Mouse (Mus musculus) liver, embryonic 16.5 days (tissue): ENCODE results near the gene Spindoc. TPM values are rescaled to one million over a fixed set of nuclear protein-coding genes. Genes with fewer than 3 reads are reported as not detected.

Source experiments
- ATAC-seq: fragments of 200-750 bp; cut with Nextera tagmentation; 2 replicates; pipeline ENCODE4 v1.8.0; 2017; ENCODE audit warnings: low read depth, mild to moderate bottlenecking, moderate number of reproducible peaks, moderate library complexity
- H3K27ac ChIP-seq: fragments of 300-500 bp; sonication (generic); 2 replicates; pipeline ENCODE4 v1.5.1; 2014; ENCODE audit warnings: mild to moderate bottlenecking, low read length
- H3K27me3 ChIP-seq: fragments of 300-500 bp; sonication (generic); 2 replicates; pipeline ENCODE4 v1.6.1; 2014; ENCODE audit warnings: low read depth, low read length, mixed read lengths; ENCODE audit not compliant: control insufficient read depth, insufficient read depth
- H3K36me3 ChIP-seq: fragments of 300-500 bp; sonication (generic); 2 replicates; pipeline ENCODE4 v1.6.1; 2014; ENCODE audit warnings: mild to moderate bottlenecking; ENCODE audit not compliant: control insufficient read depth, insufficient read depth
- H3K4me1 ChIP-seq: fragments of 300-500 bp; sonication (generic); 2 replicates; pipeline ENCODE4 v1.6.1; 2014; ENCODE audit warnings: low read depth, low read length, mixed read lengths; ENCODE audit not compliant: control insufficient read depth
- H3K4me2 ChIP-seq: fragments of 300-500 bp; sonication (generic); 2 replicates; pipeline ENCODE4 v1.6.1; 2014; ENCODE audit warnings: low read depth, low read length, mixed read lengths
- H3K4me3 ChIP-seq: fragments of 300-500 bp; sonication (generic); 2 replicates; pipeline ENCODE4 v1.5.1; 2014; ENCODE audit warnings: low read depth, mild to moderate bottlenecking, low read length
- H3K9ac ChIP-seq: fragments of 300-500 bp; sonication (generic); 2 replicates; pipeline ENCODE4 v1.6.1; 2014; ENCODE audit warnings: low read depth, low read length
- H3K9me3 ChIP-seq: fragments of 300-500 bp; sonication (generic); replicated peaks from 2 replicates; pipeline ENCODE4 v1.6.1; 2016; ENCODE audit warnings: low read length; ENCODE audit not compliant: control insufficient read depth
- WGBS: fragments of 180-500 bp; shearing (Covaris S2); extraction: QIAGEN DNeasy Blood & Tissue Kit; methylation state at CpG from one replicate; pipeline ENCODE4 v1.1.7; 2014; ENCODE audit not compliant: insufficient replicate concordance; 5-methylcytosine and 5-hydroxymethylcytosine counted together
- polyA plus RNA-seq: library from polyadenylated mRNA; unstranded; fragments of >200 nt; fragmentation: Nextera tagmentation; extraction: Ambion mirVana; gene quantifications from 2 replicates; pipeline ENCODE4 v1.2.1, GENCODE M21; 2015

Gene Spindoc
- polyA plus RNA-seq, 1 experiment from 2014 or later = 2.8 TPM

DNA sequence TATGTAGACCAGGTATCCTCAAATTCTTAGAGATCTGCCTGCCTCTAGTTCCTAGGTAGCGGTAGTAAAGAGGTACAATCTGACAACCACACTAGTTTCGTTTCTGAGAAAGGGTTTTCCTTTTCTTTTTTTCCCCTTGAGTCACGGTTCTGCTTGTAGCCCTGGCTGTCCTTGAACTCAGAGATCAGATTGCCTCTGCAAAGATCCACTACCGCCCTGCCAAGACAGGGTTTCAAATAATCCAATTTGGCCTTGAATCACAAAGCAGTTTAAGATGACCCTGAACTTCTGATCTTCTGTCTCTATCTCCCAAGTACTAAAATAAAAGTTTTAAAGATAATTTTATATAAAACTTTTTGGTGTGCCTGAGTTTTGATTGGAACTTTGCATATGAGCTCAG is 65.1 kb downstream of the Spindoc start:
- Histone ChIP-seq H3K9me3 (no peaks in the 10 kb centered on the region), H3K27me3 (no peaks in the 10 kb centered on the region), H3K4me1 (peaks cover 18% of the 10 kb centered on the region), H3K27ac (no peak overlapping the region), H3K9ac (no peak overlapping the region), H3K36me3 (no peaks in the 10 kb centered on the region), H3K4me2 (no peak overlapping the region), H3K4me3 (no peak overlapping the region)
- 63% methylated on average over 4 of the region's 4 CpGs for WGBS
- no peak for ATAC-seq

DNA sequence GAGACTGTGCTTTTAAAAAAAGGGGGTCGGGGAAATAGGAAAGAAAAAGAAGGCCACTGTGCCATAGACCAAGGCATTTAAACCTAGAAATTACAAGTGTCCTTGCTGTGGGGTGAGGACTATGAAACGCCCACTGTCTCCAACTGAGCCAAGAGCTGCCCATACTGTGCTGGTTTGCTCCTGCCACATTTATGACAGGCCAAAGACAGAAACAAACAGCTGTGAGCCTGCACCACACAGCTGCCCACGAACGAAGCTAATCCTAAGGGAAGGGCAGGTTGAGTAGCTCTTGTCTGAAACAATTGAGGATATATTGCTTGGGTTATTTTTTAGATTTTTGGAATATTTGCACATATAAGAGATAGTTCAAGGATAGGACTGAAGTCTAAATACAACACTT is 66.0 kb downstream of the Spindoc start:
- no peak overlapping the region for H3K4me3 ChIP-seq
- no peaks in the 10 kb centered on the region for H3K36me3 ChIP-seq
- peaks cover 19% of the 10 kb centered on the region for H3K4me1 ChIP-seq
- 65% methylated on average over 4 of the region's 4 CpGs for WGBS
- no peak overlapping the region for H3K9ac ChIP-seq
- H3K9me3 ChIP-seq = no peaks in the 10 kb centered on the region
- H3K27ac ChIP-seq = no peak overlapping the region
- no peaks in the 10 kb centered on the region for H3K27me3 ChIP-seq
- no peak overlapping the region for H3K4me2 ChIP-seq
- ATAC-seq = no peak

DNA sequence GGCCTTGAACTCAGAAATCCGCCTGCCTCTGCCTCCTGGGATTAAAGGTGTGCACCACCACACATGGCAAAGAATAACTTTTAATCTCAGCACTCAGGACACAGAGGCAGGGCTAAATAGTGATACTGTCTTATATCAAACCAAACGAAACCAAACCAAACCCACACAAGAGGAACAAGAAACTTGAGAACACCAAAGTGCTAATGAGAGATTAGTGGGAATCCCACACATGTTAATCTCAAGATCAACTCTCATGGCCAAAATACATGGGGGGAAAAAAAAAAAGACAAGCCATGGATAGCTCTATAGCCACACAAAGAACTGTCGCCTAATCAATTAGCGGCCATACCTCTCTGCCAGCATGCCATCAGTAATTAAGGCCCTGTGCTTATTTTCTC is 67.2 kb downstream of the Spindoc start:
- WGBS = 56% methylated on average over 4 of the region's 4 CpGs
- Histone ChIP-seq H3K9ac (no peak overlapping the region), H3K27me3 (no peaks in the 10 kb centered on the region), H3K9me3 (no peaks in the 10 kb centered on the region), H3K4me3 (no peak overlapping the region), H3K36me3 (no peaks in the 10 kb centered on the region), H3K4me2 (no peak overlapping the region), H3K27ac (no peak overlapping the region), H3K4me1 (peaks cover 30% of the 10 kb centered on the region)
- no peak for ATAC-seq

DNA sequence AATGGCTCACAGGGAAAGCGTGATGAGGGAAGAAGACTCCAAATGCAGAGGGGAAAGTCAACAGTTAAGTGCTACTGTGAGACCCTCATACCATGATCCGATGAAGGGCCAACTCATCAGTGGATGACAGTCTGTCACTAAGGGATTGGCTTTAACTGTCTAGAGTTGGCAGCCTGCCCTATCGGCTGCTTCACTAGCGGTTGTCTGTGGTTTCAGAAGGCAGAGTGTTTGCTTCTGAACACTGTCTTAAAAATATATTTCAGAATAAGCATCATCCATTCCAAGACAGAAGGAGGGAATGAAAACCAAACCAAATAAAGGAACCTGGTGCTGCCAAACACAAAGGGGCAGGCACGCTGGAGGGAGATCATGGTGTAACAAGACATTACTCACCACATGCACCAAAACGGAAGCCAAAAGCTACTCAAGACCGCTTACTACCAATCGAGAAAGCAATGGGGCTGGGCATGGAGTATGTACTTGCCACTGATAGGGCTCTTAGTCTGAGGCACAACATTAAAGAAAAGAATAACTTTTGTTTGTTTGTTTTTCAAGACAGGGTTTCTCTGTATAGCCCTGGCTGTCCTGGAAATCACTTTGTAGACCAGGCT is 67.7 kb downstream of the Spindoc start:
- Histone ChIP-seq H3K36me3 (no peaks in the 10 kb centered on the region), H3K4me3 (no peak overlapping the region), H3K9me3 (no peaks in the 10 kb centered on the region), H3K4me1 (peaks cover 35% of the 10 kb centered on the region), H3K9ac (no peak overlapping the region), H3K27me3 (no peaks in the 10 kb centered on the region), H3K4me2 (no peak overlapping the region), H3K27ac (no peak overlapping the region)
- WGBS = 58% methylated on average over 8 of the region's 8 CpGs
- no peak for ATAC-seq

DNA sequence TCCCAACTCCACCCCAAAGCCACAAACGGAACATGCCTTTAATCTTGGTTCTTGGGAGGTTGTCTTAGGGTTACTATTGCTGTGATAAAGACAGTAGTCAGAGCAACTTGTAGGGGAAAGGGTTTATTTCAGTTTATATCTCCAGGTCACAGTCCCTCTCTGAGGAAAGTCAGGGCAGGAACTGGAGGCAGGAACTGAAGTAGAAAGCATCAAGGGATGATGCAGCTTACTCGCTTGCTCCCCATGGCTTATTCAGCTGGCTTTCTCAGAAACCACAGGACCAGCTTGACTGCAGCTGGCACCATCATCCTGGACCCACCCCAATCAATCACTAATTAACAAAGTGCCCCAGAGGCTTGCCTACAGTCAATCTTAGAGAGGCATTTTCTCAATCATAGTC is 69.1 kb downstream of the Spindoc start:
- no peak overlapping the region for H3K4me3 ChIP-seq
- H3K36me3 ChIP-seq = no peaks in the 10 kb centered on the region
- no peak overlapping the region for H3K27ac ChIP-seq
- no peak overlapping the region for H3K9ac ChIP-seq
- no peak overlapping the region for H3K4me2 ChIP-seq
- no peak for ATAC-seq
- WGBS = 22% methylated on average over 2 of the region's 2 CpGs
- peaks cover 50% of the 10 kb centered on the region for H3K4me1 ChIP-seq
- H3K27me3 ChIP-seq = no peaks in the 10 kb centered on the region
- H3K9me3 ChIP-seq = no peaks in the 10 kb centered on the region

DNA sequence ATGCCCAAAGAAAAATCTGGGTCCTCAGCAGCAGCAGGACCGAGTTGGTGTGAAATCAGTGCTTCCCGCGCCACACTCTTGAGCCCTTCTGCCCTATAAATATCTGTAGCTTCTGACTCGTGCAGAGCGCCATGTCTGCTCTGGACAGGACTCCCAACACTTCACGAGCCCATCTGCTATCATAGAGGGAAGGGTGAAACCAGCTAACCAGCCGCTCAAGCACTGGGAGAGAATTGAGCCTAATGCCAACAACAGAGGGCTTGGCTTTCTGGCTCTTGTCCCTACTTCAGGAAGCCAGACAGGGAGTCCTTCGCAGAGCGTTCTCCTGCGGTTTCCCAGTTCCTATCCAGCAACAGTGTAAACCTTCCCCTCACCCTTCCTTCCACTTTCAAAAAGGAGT is 71.5 kb downstream of the Spindoc start:
- H3K9me3 ChIP-seq = no peaks in the 10 kb centered on the region
- H3K27me3 ChIP-seq = no peaks in the 10 kb centered on the region
- 29% methylated on average over 10 of the region's 10 CpGs for WGBS
- peaks cover 71% of the 10 kb centered on the region for H3K4me1 ChIP-seq
- no peaks in the 10 kb centered on the region for H3K36me3 ChIP-seq
- ATAC-seq = no peak
- H3K4me2 ChIP-seq = peak overlapping the region; percentile 26; the same call in 1 of the 2 replicates
- peak overlapping the region; percentile 43; the same call in 1 of the 2 replicates for H3K27ac ChIP-seq
- no peak overlapping the region for H3K4me3 ChIP-seq
- H3K9ac ChIP-seq = no peak overlapping the region

DNA sequence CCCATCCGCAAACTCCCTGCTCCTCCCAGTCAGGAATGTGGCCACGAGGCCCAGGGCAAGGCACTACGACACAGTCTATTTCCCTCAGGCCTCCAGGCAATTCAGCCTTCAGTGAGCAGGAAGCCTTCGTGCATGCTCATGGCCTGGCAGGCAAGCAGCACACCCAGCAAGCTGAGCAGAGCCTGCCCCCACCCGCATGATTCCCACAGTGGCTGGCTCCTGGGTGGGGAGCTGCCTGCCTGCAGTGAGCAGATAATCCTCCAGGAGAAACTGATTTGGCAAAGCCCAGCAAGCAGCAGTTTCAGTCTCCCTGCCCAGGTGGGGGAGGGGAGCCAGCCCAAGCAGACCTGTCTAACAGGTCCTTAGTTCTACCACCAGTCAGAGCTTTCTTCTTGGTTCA is 72.1 kb downstream of the Spindoc start:
- Histone ChIP-seq H3K4me1 (peaks cover 71% of the 10 kb centered on the region), H3K4me2 (peak overlapping the region; percentile 26), H3K27ac (peak overlapping the region; percentile 54), H3K9me3 (no peaks in the 10 kb centered on the region), H3K27me3 (no peaks in the 10 kb centered on the region), H3K36me3 (no peaks in the 10 kb centered on the region), H3K9ac (no peak overlapping the region), H3K4me3 (no peak overlapping the region)
- ATAC-seq = peak; percentile 83
- WGBS = 20% methylated on average over 5 of the region's 5 CpGs

DNA sequence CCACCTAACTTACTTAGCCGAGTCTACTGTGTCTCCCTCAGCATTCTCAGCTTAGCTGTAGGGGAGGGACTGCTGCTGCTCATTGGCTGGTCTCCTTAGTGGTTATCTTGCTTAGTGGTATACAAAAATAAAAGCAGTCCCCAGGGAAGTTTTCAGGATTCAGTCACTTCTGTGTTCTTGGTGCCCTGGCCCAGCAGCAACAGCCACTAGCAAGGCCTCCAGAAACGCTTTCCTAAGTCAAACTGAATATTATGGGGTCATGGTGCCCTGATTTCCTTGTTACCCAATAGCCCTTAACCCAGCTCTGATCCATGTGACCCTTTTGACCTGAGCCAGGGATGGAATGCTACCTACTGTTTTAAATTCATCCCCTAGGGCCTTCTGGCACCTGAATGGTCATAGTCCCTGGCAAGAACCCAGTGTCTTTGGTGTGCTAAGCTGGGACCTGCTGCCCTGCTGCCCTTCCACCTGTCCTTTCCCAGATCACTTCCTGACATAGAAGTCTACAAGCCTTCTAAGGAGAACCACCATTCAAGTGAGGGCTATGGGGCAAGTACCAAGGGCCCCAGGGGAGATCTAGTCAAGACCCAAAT is 73.0 kb downstream of the Spindoc start:
- ATAC-seq = no peak
- no peaks in the 10 kb centered on the region for H3K36me3 ChIP-seq
- 37% methylated on average over 2 of the region's 2 CpGs for WGBS
- H3K4me2 ChIP-seq = no peak overlapping the region
- no peak overlapping the region for H3K9ac ChIP-seq
- no peaks in the 10 kb centered on the region for H3K27me3 ChIP-seq
- no peak overlapping the region; the same call in 1 of the 2 replicates for H3K27ac ChIP-seq
- H3K4me1 ChIP-seq = peaks cover 74% of the 10 kb centered on the region
- H3K9me3 ChIP-seq = no peaks in the 10 kb centered on the region
- no peak overlapping the region for H3K4me3 ChIP-seq

DNA sequence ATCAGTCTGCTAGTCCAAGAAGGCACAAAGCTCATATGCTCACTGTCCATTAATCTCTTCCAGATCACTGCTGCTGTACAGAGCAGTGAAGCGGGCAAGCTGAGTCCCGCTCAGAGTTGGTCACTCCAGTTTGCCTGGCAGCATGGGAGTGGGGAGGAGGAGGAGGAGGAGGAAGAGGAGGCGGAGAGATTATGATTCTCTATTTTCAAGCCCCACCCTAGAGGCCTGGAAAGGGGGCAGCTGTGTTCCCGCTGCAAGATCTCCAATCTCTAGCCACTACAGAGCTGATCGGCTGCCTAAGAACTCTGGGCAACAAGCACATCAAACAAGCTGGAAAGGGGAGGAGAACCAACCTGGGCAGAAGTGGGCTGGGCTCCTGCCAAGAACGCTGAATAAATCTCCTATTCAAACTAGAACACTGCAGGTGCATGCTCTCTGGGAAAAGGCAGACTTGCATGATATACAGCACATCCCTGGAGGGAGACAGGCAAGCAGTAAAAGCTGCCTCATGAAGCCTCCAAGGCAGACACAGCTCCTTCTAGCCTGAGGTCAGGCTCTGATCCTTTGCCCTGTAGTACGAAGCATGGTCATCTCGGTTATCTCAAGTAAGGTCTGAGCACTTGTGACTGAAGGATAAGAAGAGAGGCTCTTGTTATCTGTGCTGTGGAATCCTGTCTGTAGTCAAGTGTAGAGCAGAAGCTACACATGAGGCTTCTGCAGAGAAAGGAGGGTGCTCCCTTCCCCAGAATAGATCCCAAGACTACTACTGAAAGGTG is 74.6 kb downstream of the Spindoc start:
- H3K9ac ChIP-seq = 0 out of 2 replicates have a peak overlapping the region, but pooled peaks have one; percentile 1
- peaks cover 74% of the 10 kb centered on the region for H3K4me1 ChIP-seq
- H3K27me3 ChIP-seq = no peaks in the 10 kb centered on the region
- H3K4me3 ChIP-seq = peak overlapping the region; percentile 1
- H3K36me3 ChIP-seq = no peaks in the 10 kb centered on the region
- peak overlapping the region; percentile 41 for H3K4me2 ChIP-seq
- ATAC-seq = peak; percentile 64
- no peaks in the 10 kb centered on the region for H3K9me3 ChIP-seq
- WGBS = 17% methylated on average over 8 of the region's 8 CpGs
- H3K27ac ChIP-seq = peak overlapping the region; percentile 39
